Mouse (Mus musculus) small intestine, adult 10 weeks (tissue): ENCODE results near the gene Pla2g16. TPM values are rescaled to one million over a fixed set of nuclear protein-coding genes. Genes with fewer than 3 reads are reported as not detected.

Source experiments
- polyA plus RNA-seq: library from polyadenylated mRNA; stranded (reverse); fragments of 350-450 nt; fragmentation: Illumina TruSeq; extraction: RNeasy Lipid Tissue Mini Kit (QIAGEN cat#74804); gene quantifications from one replicate; pipeline ENCODE4 v1.2.3, GENCODE M21; 2014; ENCODE audit warnings: low replicate concordance

Gene Pla2g16
- polyA plus RNA-seq, result 8.0 TPM

GRCm38 (mm10) chr19:7557328-7557822 lies at the start of gene Pla2g16:
Gene Pla2g16, plus strand, starts transcription at chr19:7557459.

DNA sequence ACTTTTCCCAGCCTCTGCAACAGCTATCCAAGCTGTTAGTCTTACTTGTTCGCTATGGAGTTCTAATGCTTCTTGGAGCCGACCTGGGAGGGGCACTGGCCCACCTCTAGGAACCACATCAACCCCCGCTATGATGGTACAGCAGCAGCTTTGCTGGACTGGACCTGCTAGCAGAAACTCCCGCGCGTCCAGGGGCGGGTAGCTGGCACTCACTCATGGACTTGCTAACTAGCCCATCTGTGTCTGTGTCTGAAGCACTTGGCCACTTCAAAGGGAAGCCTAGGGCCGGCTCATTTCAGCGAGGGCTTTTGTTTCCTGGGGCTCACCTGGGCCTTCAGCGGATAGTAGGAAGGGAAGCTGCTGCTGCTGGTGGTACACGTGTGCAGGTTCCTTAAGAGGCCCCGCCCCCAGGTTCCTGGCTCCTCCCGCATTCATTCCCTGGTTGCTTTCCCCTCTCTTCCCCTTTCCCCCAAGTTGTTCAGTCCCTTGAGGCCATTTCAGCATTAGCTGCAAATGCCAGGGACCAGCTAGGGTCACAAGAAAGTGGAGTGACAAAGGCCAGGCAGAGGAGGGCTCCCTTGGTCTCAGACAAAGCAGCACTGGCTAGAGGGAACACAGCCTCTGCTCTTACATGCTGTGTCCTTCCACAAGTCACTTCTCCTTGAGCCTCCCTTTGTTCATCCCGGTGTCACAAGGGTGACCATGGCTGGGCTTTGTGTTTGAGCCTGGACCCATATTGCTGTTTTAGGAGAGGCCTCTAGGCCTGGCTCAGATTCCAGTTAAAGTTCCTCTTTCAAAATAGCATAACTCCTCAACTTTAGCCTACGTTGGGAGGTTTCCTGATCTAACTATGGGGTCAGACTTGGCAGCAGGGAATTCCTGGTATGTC lies 49.8 kb downstream of the Pla2g16 start, which contains the start of gene Lgals12:
Lgals12 (minus strand) TSS at position 393 of the 889 bp plus-strand sequence.

DNA sequence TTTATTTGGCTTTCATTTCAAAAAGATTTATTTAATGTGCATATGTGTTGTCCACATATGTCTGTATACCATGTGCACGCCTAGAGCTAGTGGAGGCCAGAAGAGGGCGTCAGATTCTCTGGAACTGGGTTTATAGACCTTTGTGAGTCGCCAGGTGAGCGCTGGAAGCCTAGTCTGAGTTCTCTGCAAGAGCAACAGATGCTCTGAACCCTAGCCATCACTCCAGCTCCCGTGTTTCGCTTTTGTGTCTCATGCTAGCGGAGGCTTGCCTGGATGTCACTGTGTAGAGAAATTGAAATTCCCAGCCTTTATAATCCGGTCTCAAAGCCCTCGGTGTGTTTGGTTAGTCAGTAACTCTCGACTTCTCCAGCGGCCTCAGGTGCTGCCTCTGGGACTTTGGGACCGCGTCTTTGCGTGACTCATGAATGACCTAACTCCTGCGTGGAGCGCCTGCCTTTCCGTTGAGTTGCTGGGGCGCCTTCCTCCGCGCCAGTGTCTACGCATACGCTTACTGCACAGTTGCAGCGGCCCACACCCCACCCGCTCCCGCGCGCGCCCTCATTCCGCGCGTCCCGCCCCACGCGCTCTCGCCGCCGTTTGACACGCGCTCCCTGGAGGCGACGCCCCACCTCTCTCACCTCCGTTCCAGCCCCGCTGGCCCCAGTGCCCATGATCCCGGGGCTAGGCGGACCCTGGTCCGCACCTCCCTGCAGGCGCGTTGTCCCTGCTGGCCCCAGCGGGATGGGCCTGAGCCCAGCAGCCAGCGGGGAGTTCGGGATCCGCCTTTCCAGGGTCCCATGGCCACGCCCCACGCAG lies 54.9 kb downstream of the Pla2g16 start, which contains the start of gene Hrasls5:
Hrasls5 (plus strand) TSS at position 600 of the 816 bp plus-strand sequence.

Other genes starting within 250 kb of the Pla2g16 start
- gene Mark2, start 215.6 kb upstream of the Pla2g16 start, polyA plus RNA-seq, result 48.2 TPM
- gene Spindoc, start 174.5 kb upstream of the Pla2g16 start, polyA plus RNA-seq, result 1.6 TPM
- 4.3 TPM for gene 2700081O15Rik, start 139.8 kb upstream of the Pla2g16 start, polyA plus RNA-seq
- 356 TPM for gene Rtn3, start 74.2 kb upstream of the Pla2g16 start, polyA plus RNA-seq
- 52.6 TPM for gene Atl3, start 63.4 kb upstream of the Pla2g16 start, polyA plus RNA-seq
- gene Lgals12, start 49.7 kb downstream of the Pla2g16 start, polyA plus RNA-seq, result 12.0 TPM
- not detected for gene Hrasls5, start 55.1 kb downstream of the Pla2g16 start, polyA plus RNA-seq
- not detected for gene Slc22a19, start 153.9 kb downstream of the Pla2g16 start, polyA plus RNA-seq
- not detected for gene Slc22a26, start 245.2 kb downstream of the Pla2g16 start, polyA plus RNA-seq